Mouse (Mus musculus): ENCODE results near the gene Lama2.

Gene Lama2

GRCm38 (mm10) chr10:27619658-27620057 is at the start of gene Lama2:
Gene Lama2 (minus strand): TSS chr10:27619758.
- DNase-seq (ENCODE audit: low spot score in 2 of 2) = no peak

- DNase-seq (ENCODE audit: low spot score in 2 of 2) = no peak
These were observed 44.8 kb upstream of the Lama2 start for GRCm38 (mm10) chr10:27664391-27664790.

DNA sequence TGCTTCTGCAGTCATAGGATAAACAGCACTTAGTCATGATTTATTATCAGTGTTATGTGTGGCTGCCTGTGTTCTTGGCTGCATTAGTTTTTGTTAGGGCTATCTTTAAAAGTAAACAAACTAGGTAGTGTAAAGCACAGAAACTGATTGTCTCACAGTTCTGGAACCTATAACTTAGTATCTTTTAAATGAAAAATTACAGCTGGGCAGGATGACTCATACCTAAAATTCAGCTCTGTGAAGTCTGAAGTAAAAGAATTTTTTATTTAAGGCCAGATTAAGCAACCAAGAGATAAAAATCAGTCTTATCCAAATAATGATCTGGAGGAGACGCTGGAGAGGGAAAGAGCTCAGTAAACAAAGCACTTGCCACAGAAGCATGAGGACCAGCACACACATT is 43.8 kb upstream of the Lama2 start:
- no peak for DNase-seq (ENCODE audit: low spot score in 2 of 2)

- no peak for DNase-seq (ENCODE audit: low spot score in 2 of 2)
These were observed 34.6 kb upstream of the Lama2 start for GRCm38 (mm10) chr10:27654164-27654563.

GRCm38 (mm10) chr10:27652694-27653335 is 33.3 kb upstream of the Lama2 start:
- DNase-seq (ENCODE audit: low spot score in 2 of 2) = no peak

DNA sequence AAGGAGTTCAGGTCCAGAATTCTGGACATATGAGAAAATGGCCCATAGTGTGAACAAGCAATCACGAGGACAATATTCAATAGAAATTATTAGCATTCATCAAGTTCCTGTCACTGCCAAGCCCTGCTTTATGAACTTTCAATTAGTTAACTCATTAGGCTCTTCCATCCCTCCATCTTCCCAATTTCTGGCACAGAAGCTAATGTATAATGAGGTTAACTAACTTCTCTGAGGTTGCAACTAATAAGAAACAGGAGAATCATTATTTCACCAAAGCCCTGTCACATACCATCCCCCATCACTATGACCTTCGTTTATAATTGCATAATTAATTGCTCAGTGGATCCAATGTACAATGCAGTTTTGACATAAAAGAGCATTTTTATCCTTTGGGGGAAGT is 16.2 kb upstream of the Lama2 start:
- no peak for DNase-seq (ENCODE audit: low spot score in 2 of 2)

- no peak for DNase-seq (ENCODE audit: low spot score in 2 of 2)
These were observed 11.4 kb upstream of the Lama2 start for GRCm38 (mm10) chr10:27631002-27631401.

DNA sequence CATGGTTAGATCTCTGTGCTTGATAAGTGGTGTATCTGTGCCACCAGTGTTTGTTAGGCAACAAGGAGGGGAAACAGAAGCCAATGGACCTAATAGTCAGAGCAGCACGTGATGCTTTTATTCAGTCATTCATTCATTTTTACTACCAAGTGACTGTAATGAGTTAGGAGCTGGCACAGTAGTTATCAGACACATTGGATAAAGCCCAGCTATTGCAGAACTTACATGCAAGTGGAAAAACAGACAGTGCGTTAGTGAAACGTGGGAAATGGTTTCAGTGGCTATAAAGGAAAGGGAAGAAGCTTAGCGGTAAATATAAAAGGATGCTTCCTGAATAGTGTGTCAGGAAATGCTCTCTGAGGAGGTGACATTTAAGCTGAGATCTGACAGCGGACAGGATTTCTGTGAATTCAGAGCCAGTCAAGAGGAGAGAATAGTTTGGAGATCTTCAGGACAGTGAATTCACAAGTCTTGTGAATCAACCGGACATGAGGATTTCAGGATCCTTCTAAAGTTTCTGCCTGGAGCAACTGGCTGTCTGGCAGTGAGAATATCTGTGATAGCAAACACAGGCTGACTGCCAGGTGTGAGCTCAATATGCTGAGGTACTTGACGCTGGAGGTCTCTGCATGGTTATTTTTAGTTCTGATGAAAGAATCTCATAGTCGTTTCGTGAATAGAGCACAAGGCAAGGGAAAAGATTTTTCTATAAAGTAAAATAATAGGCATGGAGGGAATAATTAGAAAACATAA is 2.3 kb upstream of the Lama2 start:
- DNase-seq (ENCODE audit: low spot score in 2 of 2) = no peak

GRCm38 (mm10) chr10:27617522-27618020 is 2.0 kb downstream of the Lama2 start:
- DNase-seq (ENCODE audit: low spot score in 2 of 2) = no peak

GRCm38 (mm10) chr10:27616641-27617415 is 2.7 kb downstream of the Lama2 start:
- DNase-seq (ENCODE audit: low spot score in 2 of 2) = no peak

DNA sequence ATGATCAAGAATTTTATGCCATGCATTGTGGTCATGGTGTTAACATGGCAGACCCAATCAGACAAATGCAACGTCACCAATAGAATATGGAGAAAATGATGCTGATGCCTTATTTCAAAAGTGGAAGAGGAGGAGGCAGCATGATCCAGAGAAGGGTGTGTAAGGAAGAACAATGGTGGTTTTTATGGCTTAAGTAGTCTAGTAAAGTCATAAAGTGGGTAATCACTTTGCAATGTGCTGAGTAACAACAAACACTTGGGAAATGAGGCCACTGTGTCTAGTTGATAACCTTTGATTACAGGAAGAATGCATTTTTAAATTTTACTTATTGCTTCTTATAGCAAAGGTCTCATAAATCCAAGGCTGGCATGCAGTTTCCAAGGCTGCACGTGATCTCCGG is 23.9 kb downstream of the Lama2 start:
- DNase-seq (ENCODE audit: low spot score in 2 of 2) = no peak

- DNase-seq (ENCODE audit: low spot score in 2 of 2) = no peak
These were observed 86.3 kb downstream of the Lama2 start for GRCm38 (mm10) chr10:27533217-27533616.

- no peak for DNase-seq (ENCODE audit: low spot score in 2 of 2)
These were observed 110.6 kb downstream of the Lama2 start for GRCm38 (mm10) chr10:27508847-27509459.

GRCm38 (mm10) chr10:27500863-27501262 is 118.7 kb downstream of the Lama2 start:
- DNase-seq (ENCODE audit: low spot score in 2 of 2) = no peak

DNA sequence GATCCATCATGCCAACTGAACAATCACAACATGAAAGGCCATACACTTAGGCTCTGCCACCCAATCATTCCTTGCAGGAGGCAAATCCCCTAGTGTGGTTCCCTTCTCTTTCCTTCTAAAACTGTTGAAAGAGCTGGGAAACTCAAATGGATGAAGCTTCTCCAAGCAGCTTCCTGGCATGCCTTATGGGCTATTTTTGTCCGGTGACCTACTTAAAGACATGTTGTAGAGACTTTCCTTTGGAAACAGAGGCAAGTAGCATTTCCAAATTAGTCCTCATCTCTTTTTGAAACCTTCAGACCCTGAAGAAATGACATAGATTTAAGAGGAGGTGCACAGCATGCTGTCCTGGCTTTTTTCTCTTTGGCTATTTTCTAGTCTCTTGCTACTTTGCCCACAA is 131.1 kb downstream of the Lama2 start:
- DNase-seq (ENCODE audit: low spot score in 2 of 2) = no peak

GRCm38 (mm10) chr10:27484041-27484440 is 135.5 kb downstream of the Lama2 start:
- DNase-seq (ENCODE audit: low spot score in 2 of 2) = no peak

- no peak for DNase-seq (ENCODE audit: low spot score in 2 of 2)
These were observed 144.0 kb downstream of the Lama2 start for GRCm38 (mm10) chr10:27475540-27475939.

DNA sequence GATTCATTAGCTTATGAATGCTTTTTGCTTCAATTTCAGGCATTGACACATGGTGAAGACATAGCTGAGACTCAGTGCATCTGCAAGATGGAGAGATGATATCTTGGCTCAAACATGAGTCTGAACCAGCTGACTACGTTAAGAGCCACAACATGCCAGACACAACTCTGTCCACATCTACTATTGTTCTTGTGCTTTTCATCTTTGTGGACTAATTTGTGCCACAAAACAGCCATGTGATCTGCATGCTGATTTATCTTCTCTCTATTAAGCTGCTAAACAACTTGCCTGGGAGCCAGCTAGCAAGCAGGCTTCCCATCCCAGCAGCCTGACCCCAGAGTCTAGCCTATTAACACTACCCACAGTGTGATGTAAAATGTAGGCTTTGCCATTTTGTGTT is 151.3 kb downstream of the Lama2 start:
- no peak for DNase-seq (ENCODE audit: low spot score in 2 of 2)

GRCm38 (mm10) chr10:27413583-27414465 is 205.7 kb downstream of the Lama2 start:
- no peak for DNase-seq (ENCODE audit: low spot score in 2 of 2)

GRCm38 (mm10) chr10:27390753-27391152 is 228.8 kb downstream of the Lama2 start:
- no peak for DNase-seq (ENCODE audit: low spot score in 2 of 2)

- DNase-seq (ENCODE audit: low spot score in 2 of 2) = no peak
These were observed 232.0 kb downstream of the Lama2 start for GRCm38 (mm10) chr10:27387531-27387930.

All from spleen, postnatal 36 days (tissue).